Mouse (Mus musculus) liver, embryonic 12.5 days (tissue): ENCODE results near the gene Ceacam18. TPM values are rescaled to one million over a fixed set of nuclear protein-coding genes. Genes with fewer than 3 reads are reported as not detected.
A peak's percentile ranks its signal among the peaks of the same experiment; 100 is the strongest.

ENCODE experiments used
- ATAC-seq: fragments of 200-750 bp; cut with Nextera tagmentation; 2 replicates; pipeline ENCODE4 v1.8.0; 2017; ENCODE audit warnings: moderate number of reproducible peaks, mild to moderate bottlenecking, moderate library complexity
- H3K27ac ChIP-seq: fragments of 300-500 bp; sonication (generic); 2 replicates; pipeline ENCODE4 v1.5.1; 2016; ENCODE audit warnings: mild to moderate bottlenecking
- H3K27me3 ChIP-seq: fragments of 300-500 bp; sonication (generic); replicated peaks from 2 replicates; pipeline ENCODE4 v1.6.1; 2016; ENCODE audit warnings: mild to moderate bottlenecking, moderate library complexity
- H3K36me3 ChIP-seq: fragments of 300-500 bp; sonication (generic); 2 replicates; pipeline ENCODE4 v1.6.1; 2016; ENCODE audit warnings: mild to moderate bottlenecking, moderate library complexity
- H3K4me1 ChIP-seq: fragments of 300-500 bp; sonication (generic); 2 replicates; pipeline ENCODE4 v1.6.1; 2016
- H3K4me2 ChIP-seq: fragments of 300-500 bp; sonication (generic); 2 replicates; pipeline ENCODE4 v1.6.1; 2016; ENCODE audit warnings: mild to moderate bottlenecking, moderate library complexity
- H3K4me3 ChIP-seq: fragments of 300-500 bp; sonication (generic); 2 replicates; pipeline ENCODE4 v1.5.1; 2016; ENCODE audit warnings: mild to moderate bottlenecking, moderate library complexity
- H3K9ac ChIP-seq: fragments of 300-500 bp; sonication (generic); 2 replicates; pipeline ENCODE4 v1.6.1; 2016; ENCODE audit warnings: mild to moderate bottlenecking, moderate library complexity
- H3K9me3 ChIP-seq: fragments of 300-500 bp; sonication (generic); replicated peaks from 2 replicates; pipeline ENCODE4 v1.6.1; 2016; ENCODE audit warnings: mild to moderate bottlenecking, moderate library complexity
- WGBS: fragments of 180-500 bp; shearing (Covaris S2); methylation state at CpG from one replicate; pipeline ENCODE4 v1.1.7; 2016; ENCODE audit not compliant: insufficient replicate concordance; 5-methylcytosine and 5-hydroxymethylcytosine counted together
- polyA plus RNA-seq: library from polyadenylated mRNA; unstranded; fragments of >200 nt; fragmentation: Nextera tagmentation; extraction: Ambion mirVana; gene quantifications from 2 replicates; pipeline ENCODE4 v1.2.1, GENCODE M21; 2016

Gene Ceacam18
- not detected in 2 replicates for polyA plus RNA-seq

GRCm38 (mm10) chr7:43634500-43634899, at the start of gene Ceacam18:
TSS of gene Ceacam18 (plus strand) at chr7:43634707.
- no peak for ATAC-seq
- Histone ChIP-seq H3K9ac (no peak within 1 kb of the TSS), H3K36me3 (no peaks in the 10 kb centered on the region), H3K9me3 (no peaks in the 10 kb centered on the region), H3K4me3 (no peak within 1 kb of the TSS), H3K4me2 (no peak within 1 kb of the TSS), H3K4me1 (no peaks in the 10 kb centered on the region), H3K27me3 (no peaks in the 10 kb centered on the region), H3K27ac (no peak within 1 kb of the TSS)
- 40% methylated on average over 6 of the region's 6 CpGs for WGBS

- Histone ChIP-seq H3K36me3 (peaks cover 61% of the 10 kb centered on the region), H3K27me3 (no peaks in the 10 kb centered on the region), H3K4me1 (peaks cover 17% of the 10 kb centered on the region), H3K27ac (no peak overlapping the region), H3K9me3 (no peaks in the 10 kb centered on the region), H3K4me3 (no peak overlapping the region), H3K9ac (no peak overlapping the region), H3K4me2 (no peak overlapping the region)
- 77% methylated on average over 5 of the region's 5 CpGs for WGBS
- no peak for ATAC-seq
These were observed 49.7 kb upstream of the Ceacam18 start for GRCm38 (mm10) chr7:43584790-43585189.

- H3K4me1 ChIP-seq, result 0 out of 2 replicates have a peak, but pooled peaks cover 2% of the 10 kb centered on the region
- no peaks in the 10 kb centered on the region for H3K36me3 ChIP-seq
- no peak for ATAC-seq
- no peak overlapping the region for H3K27ac ChIP-seq
- no peak overlapping the region for H3K4me2 ChIP-seq
- WGBS, result 30% methylated on average over 5 of the region's 5 CpGs
- H3K9ac ChIP-seq, result no peak overlapping the region
- H3K4me3 ChIP-seq, result no peak overlapping the region
- H3K9me3 ChIP-seq, result no peaks in the 10 kb centered on the region
- no peaks in the 10 kb centered on the region; the same call in 1 of the 2 replicates for H3K27me3 ChIP-seq
These were observed 32.6 kb upstream of the Ceacam18 start for GRCm38 (mm10) chr7:43601884-43602283.

GRCm38 (mm10) chr7:43606896-43607742, 27.4 kb upstream of the Ceacam18 start, which contains the start of gene Zfp819:
TSS of gene Zfp819 (plus strand) at chr7:43607169.
- no peaks in the 10 kb centered on the region for H3K9me3 ChIP-seq
- H3K4me3 ChIP-seq, result peak within 1 kb of the TSS; percentile 25; the same call in 1 of the 2 replicates
- H3K4me2 ChIP-seq, result peak within 1 kb of the TSS; percentile 61
- WGBS, result 13% methylated on average over 41 of the region's 41 CpGs
- peaks cover 10% of the 10 kb centered on the region for H3K27me3 ChIP-seq
- peak; percentile 67 for ATAC-seq
- H3K4me1 ChIP-seq, result peaks cover 11% of the 10 kb centered on the region; the same call in 1 of the 2 replicates
- no peak within 1 kb of the TSS for H3K9ac ChIP-seq
- H3K36me3 ChIP-seq, result no peaks in the 10 kb centered on the region
- H3K27ac ChIP-seq, result no peak within 1 kb of the TSS

- Histone ChIP-seq H3K27me3 (peaks cover 10% of the 10 kb centered on the region), H3K4me1 (peaks cover 11% of the 10 kb centered on the region; the same call in 1 of the 2 replicates), H3K4me2 (no peak overlapping the region), H3K9me3 (no peaks in the 10 kb centered on the region), H3K9ac (no peak overlapping the region), H3K36me3 (no peaks in the 10 kb centered on the region), H3K4me3 (no peak overlapping the region), H3K27ac (no peak overlapping the region)
- WGBS, result 37% methylated on average over 5 of the region's 5 CpGs
- ATAC-seq, result no peak
These were observed 26.7 kb upstream of the Ceacam18 start for GRCm38 (mm10) chr7:43607743-43608287.

- H3K36me3 ChIP-seq, result no peaks in the 10 kb centered on the region
- no peak overlapping the region for H3K27ac ChIP-seq
- WGBS, result 58% methylated on average over 7 of the region's 7 CpGs
- no peak overlapping the region for H3K4me2 ChIP-seq
- peaks cover 10% of the 10 kb centered on the region for H3K27me3 ChIP-seq
- ATAC-seq, result no peak
- H3K9me3 ChIP-seq, result no peaks in the 10 kb centered on the region
- no peak overlapping the region for H3K9ac ChIP-seq
- peaks cover 11% of the 10 kb centered on the region; the same call in 1 of the 2 replicates for H3K4me1 ChIP-seq
- H3K4me3 ChIP-seq, result no peak overlapping the region
These were observed 26.1 kb upstream of the Ceacam18 start for GRCm38 (mm10) chr7:43608316-43608824.

- no peak overlapping the region for H3K27ac ChIP-seq
- WGBS, result 79% methylated on average over 14 of the region's 14 CpGs
These were observed 20.5 kb upstream of the Ceacam18 start for GRCm38 (mm10) chr7:43613816-43614551.

GRCm38 (mm10) chr7:43622927-43623326, 11.6 kb upstream of the Ceacam18 start:
- Histone ChIP-seq H3K4me3 (no peak overlapping the region), H3K4me2 (no peak overlapping the region), H3K27ac (no peak overlapping the region), H3K36me3 (no peaks in the 10 kb centered on the region), H3K27me3 (no peaks in the 10 kb centered on the region), H3K9ac (no peak overlapping the region), H3K4me1 (no peaks in the 10 kb centered on the region), H3K9me3 (no peaks in the 10 kb centered on the region)
- 50% methylated on average over 7 of the region's 7 CpGs for WGBS
- ATAC-seq, result no peak

More at GRCm38 (mm10) chr7:43613816-43614551, 20.5 kb upstream of the Ceacam18 start:
- H3K36me3 ChIP-seq, result no peaks in the 10 kb centered on the region
- no peak overlapping the region for H3K4me3 ChIP-seq
- ATAC-seq, result no peak
- no peaks in the 10 kb centered on the region for H3K27me3 ChIP-seq
- no peaks in the 10 kb centered on the region for H3K9me3 ChIP-seq
- H3K4me1 ChIP-seq, result no peaks in the 10 kb centered on the region
- H3K4me2 ChIP-seq, result no peak overlapping the region
- H3K9ac ChIP-seq, result no peak overlapping the region

GRCm38 (mm10) chr7:43623819-43624218, 10.7 kb upstream of the Ceacam18 start:
- Histone ChIP-seq H3K4me3 (no peak overlapping the region), H3K27ac (no peak overlapping the region), H3K4me2 (no peak overlapping the region), H3K4me1 (no peaks in the 10 kb centered on the region), H3K27me3 (no peaks in the 10 kb centered on the region), H3K9ac (no peak overlapping the region), H3K9me3 (no peaks in the 10 kb centered on the region), H3K36me3 (no peaks in the 10 kb centered on the region)
- WGBS, result 33% methylated on average over 10 of the region's 10 CpGs
- no peak for ATAC-seq

- 48% methylated on average over 3 of the region's 3 CpGs for WGBS
- no peak overlapping the region for H3K4me3 ChIP-seq
- ATAC-seq, result no peak
- H3K27me3 ChIP-seq, result no peaks in the 10 kb centered on the region
- no peaks in the 10 kb centered on the region for H3K36me3 ChIP-seq
- H3K9me3 ChIP-seq, result no peaks in the 10 kb centered on the region
- no peak overlapping the region for H3K27ac ChIP-seq
- no peak overlapping the region for H3K4me2 ChIP-seq
- no peak overlapping the region for H3K9ac ChIP-seq
- H3K4me1 ChIP-seq, result no peaks in the 10 kb centered on the region
These were observed 9.4 kb upstream of the Ceacam18 start for GRCm38 (mm10) chr7:43625065-43625464.

GRCm38 (mm10) chr7:43625794-43626422, 8.6 kb upstream of the Ceacam18 start:
- no peak for ATAC-seq
- no peaks in the 10 kb centered on the region for H3K4me1 ChIP-seq
- no peaks in the 10 kb centered on the region for H3K27me3 ChIP-seq
- H3K27ac ChIP-seq, result no peak overlapping the region
- H3K4me2 ChIP-seq, result no peak overlapping the region
- WGBS, result 58% methylated on average over 8 of the region's 8 CpGs
- no peaks in the 10 kb centered on the region for H3K36me3 ChIP-seq
- no peak overlapping the region for H3K9ac ChIP-seq
- no peak overlapping the region for H3K4me3 ChIP-seq
- no peaks in the 10 kb centered on the region for H3K9me3 ChIP-seq
